Comparison of ENCODE assay signal across 24 mouse cellular contexts in the genomic region with DNA sequence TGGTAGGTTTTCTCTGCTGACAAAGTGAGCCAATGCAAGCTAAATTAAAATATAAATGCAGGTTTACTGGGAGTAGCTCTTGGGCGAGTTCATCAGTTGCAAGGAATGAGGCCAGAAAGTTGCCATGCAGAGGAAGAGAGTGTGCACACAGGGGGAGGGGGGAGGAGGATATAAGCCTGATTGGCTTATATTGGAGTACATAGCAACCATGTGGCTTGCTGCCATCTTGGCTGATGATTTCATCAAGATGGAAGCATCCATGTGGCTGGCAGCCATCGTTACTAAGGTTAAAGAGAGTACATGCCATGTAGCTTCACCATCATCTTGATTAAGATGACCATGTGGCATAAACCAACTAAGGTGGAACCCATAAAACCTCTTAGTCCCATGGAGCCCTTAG.
DNase-seq lines count a peak whose midpoint lies in the region; ATAC-seq and TF ChIP-seq lines count a peak whose summit lies in the region.
"Had no signal": no experiment of that assay in that cellular context is flagged by ENCODE, and none has a peak within 500 bp of the region (broad histone marks: within the 10 kb centered on the region; RNA-seq: fewer than 3 reads in every experiment).

No protein-coding gene starts in this region.

- no peaks in the 10 kb centered on the region for H3K36me3 ChIP-seq in hindbrain, postnatal 0 days (ENCODE audit: insufficient read depth, low read length)
- no peaks in the 10 kb centered on the region for H3K36me3 ChIP-seq in hindbrain, embryonic 14.5 days (replicated peaks; ENCODE audit: control insufficient read depth, insufficient read depth)
- H3K36me3 ChIP-seq in midbrain, postnatal 0 days (ENCODE audit: insufficient read depth, low read length), result no peaks in the 10 kb centered on the region
- H3K36me3 ChIP-seq in midbrain, embryonic 13.5 days, result no peaks in the 10 kb centered on the region
- H3K36me3 ChIP-seq: embryonic facial prominence, embryonic 10.5 days; heart, embryonic 13.5 days; kidney, embryonic 15.5 days; limb, embryonic 13.5 days; liver, embryonic 12.5 days had no signal

- no peak for TF ChIP-seq CTCF in hindbrain, postnatal 0 days (IDR thresholded peaks at IDR 0.05; ENCODE audit: low read depth)
- no peak for TF ChIP-seq CTCF in midbrain, postnatal 0 days (IDR thresholded peaks at IDR 0.05)

- H3K4me2 ChIP-seq in hindbrain, postnatal 0 days (ENCODE audit: low read depth, low read length), result no peak overlapping the region
- no peak overlapping the region for H3K4me2 ChIP-seq in hindbrain, embryonic 14.5 days (replicated peaks)
- H3K4me2 ChIP-seq in midbrain, postnatal 0 days (ENCODE audit: low read depth, low read length, poor library complexity, severe bottlenecking), result no peak overlapping the region
- no peak overlapping the region for H3K4me2 ChIP-seq in midbrain, embryonic 13.5 days (replicated peaks)
- H3K4me2 ChIP-seq: heart, embryonic 13.5 days; kidney, embryonic 15.5 days; limb, embryonic 13.5 days; liver, embryonic 12.5 days had no signal

- H3K27me3 ChIP-seq in hindbrain, postnatal 0 days (ENCODE audit: insufficient read depth, low read length), result no peaks in the 10 kb centered on the region
- no peaks in the 10 kb centered on the region for H3K27me3 ChIP-seq in hindbrain, embryonic 14.5 days (ENCODE audit: control insufficient read depth, insufficient read depth, low read length)
- no peaks in the 10 kb centered on the region for H3K27me3 ChIP-seq in midbrain, postnatal 0 days (ENCODE audit: insufficient read depth, low read length)
- no peaks in the 10 kb centered on the region for H3K27me3 ChIP-seq in midbrain, embryonic 13.5 days
- H3K27me3 ChIP-seq: heart, embryonic 13.5 days; kidney, embryonic 15.5 days; liver, embryonic 12.5 days had no signal

- H3K9me3 ChIP-seq in hindbrain, postnatal 0 days (ENCODE audit: low read length), result no peaks in the 10 kb centered on the region
- no peaks in the 10 kb centered on the region for H3K9me3 ChIP-seq in hindbrain, embryonic 14.5 days (ENCODE audit: control insufficient read depth, low read length)
- H3K9me3 ChIP-seq in midbrain, postnatal 0 days (ENCODE audit: low read length), result no peaks in the 10 kb centered on the region
- H3K9me3 ChIP-seq in midbrain, embryonic 13.5 days, result no peaks in the 10 kb centered on the region
- H3K9me3 ChIP-seq: embryonic facial prominence, embryonic 10.5 days; heart, embryonic 13.5 days; kidney, embryonic 15.5 days; limb, embryonic 13.5 days; liver, embryonic 12.5 days; megakaryocyte, embryonic 14.5 days had no signal

- peak; percentile 49; the same call in 1 of the 2 replicates for ATAC-seq in hindbrain, postnatal 0 days
- ATAC-seq in hindbrain, embryonic 14.5 days (ENCODE audit: low FRiP score), result no peak
- ATAC-seq in midbrain, postnatal 0 days (ENCODE audit: low FRiP score), result no peak
- ATAC-seq in midbrain, embryonic 13.5 days, result no peak
- ATAC-seq: CD4-positive, CD25-positive, alpha-beta regulatory T cell, adult 4 months; liver, embryonic 12.5 days had no signal

- WGBS in hindbrain, postnatal 0 days, result 65% methylated on average over 2 of the region's 2 CpGs
- WGBS in hindbrain, embryonic 14.5 days, result 78% methylated on average over 2 of the region's 2 CpGs
- WGBS in midbrain, postnatal 0 days, result 75% methylated on average over 2 of the region's 2 CpGs
- 83% methylated on average over 2 of the region's 2 CpGs for WGBS in midbrain, embryonic 13.5 days

- no peak overlapping the region for H3K9ac ChIP-seq in hindbrain, postnatal 0 days (replicated peaks; ENCODE audit: low read length)
- H3K9ac ChIP-seq in hindbrain, embryonic 14.5 days, result no peak overlapping the region
- no peak overlapping the region for H3K9ac ChIP-seq in midbrain, postnatal 0 days (replicated peaks; ENCODE audit: low read length, poor library complexity, severe bottlenecking)
- H3K9ac ChIP-seq in midbrain, embryonic 13.5 days (replicated peaks), result no peak overlapping the region
- H3K9ac ChIP-seq: heart, embryonic 13.5 days; kidney, embryonic 15.5 days; limb, embryonic 13.5 days; liver, embryonic 12.5 days had no signal

- H3K4me3 ChIP-seq in hindbrain, postnatal 0 days (ENCODE audit: low read length), result no peak overlapping the region
- no peak overlapping the region for H3K4me3 ChIP-seq in hindbrain, embryonic 14.5 days (replicated peaks; ENCODE audit: low read length)
- no peak overlapping the region for H3K4me3 ChIP-seq in midbrain, postnatal 0 days (ENCODE audit: low read depth, low read length)
- H3K4me3 ChIP-seq in midbrain, embryonic 13.5 days (replicated peaks), result no peak overlapping the region
- H3K4me3 ChIP-seq: embryonic facial prominence, embryonic 10.5 days; heart, embryonic 13.5 days; kidney, embryonic 15.5 days; limb, embryonic 13.5 days; liver, embryonic 12.5 days; megakaryocyte, embryonic 14.5 days had no signal

- no peaks in the 10 kb centered on the region for H3K4me1 ChIP-seq in hindbrain, postnatal 0 days (ENCODE audit: insufficient read depth, low read length)
- no peaks in the 10 kb centered on the region for H3K4me1 ChIP-seq in hindbrain, embryonic 14.5 days (replicated peaks; ENCODE audit: control insufficient read depth, insufficient read depth, low read length)
- H3K4me1 ChIP-seq in midbrain, postnatal 0 days (ENCODE audit: insufficient read depth, low read length), result no peaks in the 10 kb centered on the region
- no peaks in the 10 kb centered on the region for H3K4me1 ChIP-seq in midbrain, embryonic 13.5 days (replicated peaks)
- H3K4me1 ChIP-seq: embryonic facial prominence, embryonic 10.5 days; kidney, embryonic 15.5 days; liver, embryonic 12.5 days; megakaryocyte, embryonic 14.5 days had no signal

- H3K27ac ChIP-seq in hindbrain, postnatal 0 days, result no peak overlapping the region
- H3K27ac ChIP-seq in hindbrain, embryonic 14.5 days, result no peak overlapping the region
- no peak overlapping the region for H3K27ac ChIP-seq in midbrain, postnatal 0 days (ENCODE audit: low read depth, low read length)
- no peak overlapping the region for H3K27ac ChIP-seq in midbrain, embryonic 13.5 days
- H3K27ac ChIP-seq: embryonic facial prominence, embryonic 10.5 days; heart, embryonic 13.5 days; kidney, embryonic 15.5 days; limb, embryonic 13.5 days; liver, embryonic 12.5 days had no signal

- DNase-seq in cerebellum, postnatal 10 days, result peak; percentile 79 to 81
- no peak for DNase-seq in cerebellum, adult 18-20 months
- peak; percentile 48 for DNase-seq in hindbrain, postnatal 0 days (ENCODE audit: low spot score)
- DNase-seq in hindbrain, embryonic 14.5 days (ENCODE audit: low spot score), result no peak
- DNase-seq in midbrain, postnatal 0 days (ENCODE audit: low spot score), result peak; percentile 53
- DNase-seq in lung, postnatal 25 days (ENCODE audit: low spot score), result no peak
- no peak for DNase-seq in adrenal gland, postnatal 10 days
- DNase-seq: adrenal gland, adult 8-10 months; cerebellum, adult 9-10 months; gastrocnemius, postnatal 14 days; heart, postnatal 14 days; kidney, adult 11 months; kidney, postnatal 4 days; lung, adult 2 months; lung, postnatal 14 days; spleen, adult 18-20 months had no signal

Comparison
In these comparisons a context has a peak if more than half of its experiments do, and no peak if none do; other contexts are left out.
1. DNase-seq: peak in cerebellum, postnatal 10 days (2 of 2), hindbrain, postnatal 0 days (single experiment) and midbrain, postnatal 0 days (single experiment); none in cerebellum, adult 18-20 months (0 of 2), hindbrain, embryonic 14.5 days (single experiment), lung, postnatal 25 days (single experiment) and adrenal gland, postnatal 10 days (single experiment).